Mouse (Mus musculus) hindbrain, embryonic 14.5 days (tissue): ENCODE measurements around the gene Zbtb7b. TPM values are rescaled to one million over a fixed set of nuclear protein-coding genes. Genes with fewer than 3 reads are reported as not detected.

Experiments used
- ATAC-seq: fragments of 200-750 bp; cut with Nextera tagmentation; 2 replicates; pipeline ENCODE4 v1.8.0; 2017; ENCODE audit warnings: moderate number of reproducible peaks, mild to moderate bottlenecking, moderate TSS enrichment, moderate library complexity; ENCODE audit not compliant: low FRiP score
- DNase-seq: peaks from one replicate; pipeline ENCODE4 v3.0.0-alpha.2; 2015; ENCODE audit warnings: low spot score
- H3K27ac ChIP-seq: fragments of 300-500 bp; sonication (generic); 2 replicates; pipeline ENCODE4 v1.5.1; 2014; ENCODE audit warnings: mild to moderate bottlenecking, moderate library complexity
- H3K27me3 ChIP-seq: fragments of 300-500 bp; sonication (generic); 2 replicates; pipeline ENCODE4 v1.6.1; 2014; ENCODE audit warnings: mild to moderate bottlenecking, low read length, mixed read lengths; ENCODE audit not compliant: control insufficient read depth, insufficient read depth
- H3K36me3 ChIP-seq: fragments of 300-500 bp; sonication (generic); replicated peaks from 2 replicates; pipeline ENCODE4 v1.6.1; 2014; ENCODE audit not compliant: control insufficient read depth, insufficient read depth
- H3K4me1 ChIP-seq: fragments of 300-500 bp; sonication (generic); replicated peaks from 2 replicates; pipeline ENCODE4 v1.6.1; 2014; ENCODE audit warnings: antibody characterized with exemption, low read length, mixed read lengths; ENCODE audit not compliant: control insufficient read depth, insufficient read depth
- H3K4me2 ChIP-seq: fragments of 300-500 bp; sonication (generic); replicated peaks from 2 replicates; pipeline ENCODE4 v1.6.1; 2014; ENCODE audit warnings: mild to moderate bottlenecking, moderate library complexity
- H3K4me3 ChIP-seq: fragments of 300-500 bp; sonication (generic); replicated peaks from 2 replicates; pipeline ENCODE4 v1.5.1; 2014; ENCODE audit warnings: mild to moderate bottlenecking, low read length
- H3K9ac ChIP-seq: fragments of 300-500 bp; sonication (generic); 2 replicates; pipeline ENCODE4 v1.6.1; 2014
- H3K9me3 ChIP-seq: fragments of 300-500 bp; sonication (generic); 2 replicates; pipeline ENCODE4 v1.6.1; 2016; ENCODE audit warnings: low read length; ENCODE audit not compliant: control insufficient read depth
- WGBS: fragments of 180-500 bp; shearing (Covaris S2); extraction: QIAGEN DNeasy Blood & Tissue Kit; methylation state at CpG from one replicate; pipeline ENCODE4 v1.1.7; 2014; 5-methylcytosine and 5-hydroxymethylcytosine counted together
- polyA plus RNA-seq: library from polyadenylated mRNA; unstranded; fragments of >200 nt; fragmentation: Nextera tagmentation; extraction: Ambion mirVana; gene quantifications from 2 replicates; pipeline ENCODE4 v1.2.1, GENCODE M21; 2014

The Zbtb7b gene
- polyA plus RNA-seq, 1 experiment from 2014 or later: 0.46 TPM

DNA sequence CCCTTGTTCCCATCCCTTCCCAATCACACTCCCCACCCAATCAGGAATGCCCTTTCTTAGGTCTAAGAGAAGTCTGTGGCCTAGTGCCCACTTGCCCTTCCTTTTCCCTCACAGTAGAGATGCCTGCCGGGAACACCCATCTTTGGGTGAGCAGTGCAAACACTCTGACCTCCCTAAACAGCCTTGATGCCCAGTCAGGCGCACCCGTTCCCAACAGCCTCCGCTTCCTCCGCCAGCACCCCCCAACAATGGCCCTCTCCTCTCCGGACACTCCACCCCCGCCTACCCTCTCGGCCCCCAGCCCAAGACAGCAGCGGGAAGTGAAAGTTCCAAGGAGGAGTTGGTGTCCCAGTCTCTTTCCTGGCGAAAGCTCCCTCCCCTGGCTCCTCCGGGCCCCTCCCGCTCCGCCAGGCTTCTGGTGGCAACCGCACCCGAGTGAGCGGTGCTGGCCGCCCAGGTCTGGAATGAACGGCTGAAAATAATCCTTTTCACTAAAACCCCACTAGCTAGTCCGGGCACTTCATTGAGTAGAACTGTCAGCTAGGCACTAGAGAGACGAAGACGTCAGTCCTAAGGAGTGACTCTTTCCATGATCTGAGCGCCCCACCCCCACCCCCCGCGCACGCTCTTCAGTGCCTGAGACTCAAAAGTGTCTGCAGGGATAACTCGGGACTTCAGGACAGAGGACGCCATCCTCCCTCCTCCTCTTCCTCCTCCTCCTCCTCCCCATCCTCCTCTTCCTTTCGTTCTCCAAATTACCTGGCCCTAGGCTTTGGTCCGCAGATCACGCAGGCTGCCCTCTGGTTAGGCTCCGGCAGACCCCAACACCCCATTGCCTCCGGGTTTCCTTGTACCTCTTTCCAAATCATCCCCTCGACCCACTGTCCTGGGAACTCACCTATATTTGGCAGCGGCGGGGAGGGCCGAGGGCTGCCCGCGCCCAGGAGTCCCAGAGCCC, 45.4 kb downstream of the Zbtb7b start:
- DNase-seq (no peak), ATAC-seq (peak; percentile 45)
- Histone ChIP-seq H3K36me3 (0 out of 2 replicates have a peak, but pooled peaks cover 1% of the 10 kb centered on the region), H3K27ac (peak overlapping the region; percentile 87), H3K9me3 (no peaks in the 10 kb centered on the region), H3K9ac (peak overlapping the region; percentile 72), H3K4me3 (peak overlapping the region; percentile 50), H3K27me3 (peaks cover 15% of the 10 kb centered on the region; the same call in 1 of the 2 replicates), H3K4me2 (peak overlapping the region; percentile 92), H3K4me1 (0 out of 2 replicates have a peak, but pooled peaks cover 15% of the 10 kb centered on the region)
- WGBS: 1% methylated on average over 38 of the region's 38 CpGs

- DNase-seq (no peak), ATAC-seq (no peak)
- Histone ChIP-seq H3K9me3 (no peaks in the 10 kb centered on the region), H3K9ac (no peak overlapping the region), H3K27ac (no peak overlapping the region), H3K4me1 (0 out of 2 replicates have a peak, but pooled peaks cover 15% of the 10 kb centered on the region), H3K27me3 (peaks cover 15% of the 10 kb centered on the region; the same call in 1 of the 2 replicates), H3K4me2 (0 out of 2 replicates have a peak overlapping the region, but pooled peaks have one; percentile 92), H3K4me3 (no peak overlapping the region), H3K36me3 (0 out of 2 replicates have a peak, but pooled peaks cover 12% of the 10 kb centered on the region)
- WGBS: 73% methylated on average over 1 of the region's 1 CpGs
These were observed 46.7 kb downstream of the Zbtb7b start for GRCm38 (mm10) chr3:89347916-89348315.

DNA sequence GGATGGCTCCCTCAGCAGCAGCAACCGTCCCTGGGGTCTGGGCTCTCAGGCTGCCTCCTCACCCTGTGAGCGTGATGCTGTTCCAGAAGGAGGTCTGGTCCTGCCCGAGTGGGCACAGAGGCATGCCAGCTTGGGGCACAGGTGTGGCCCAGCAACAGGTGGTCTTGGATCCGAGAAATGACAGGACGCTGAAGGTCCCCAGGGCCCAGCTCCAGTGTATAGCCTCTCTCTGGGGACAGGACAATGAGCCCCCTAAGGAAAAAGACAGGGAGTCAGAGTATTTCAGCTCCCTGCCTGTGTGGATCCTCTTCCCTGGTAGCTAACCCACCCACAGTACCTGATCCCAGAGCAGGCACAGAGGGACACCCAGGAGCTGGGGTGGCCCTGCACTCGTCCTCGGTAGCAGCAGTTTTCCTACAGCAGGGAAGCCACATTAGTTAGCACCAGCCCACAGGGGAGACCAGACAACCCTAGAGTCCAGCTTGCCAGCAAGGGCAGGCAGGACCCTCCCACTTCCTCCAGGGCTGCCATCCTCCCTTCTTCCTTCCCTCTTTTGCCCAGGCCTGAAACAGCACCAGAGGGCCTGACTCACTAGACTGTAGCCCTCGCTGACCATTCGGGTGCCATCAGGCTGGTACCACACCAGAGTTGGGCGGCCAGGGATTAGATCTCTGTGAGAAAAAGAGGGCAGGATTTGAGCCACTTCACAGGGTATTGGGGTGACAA, 47.6 kb downstream of the Zbtb7b start:
- H3K4me1 ChIP-seq: 0 out of 2 replicates have a peak, but pooled peaks cover 15% of the 10 kb centered on the region
- peaks cover 9% of the 10 kb centered on the region; the same call in 1 of the 2 replicates for H3K27me3 ChIP-seq
- no peak overlapping the region for H3K4me2 ChIP-seq
- ATAC-seq (no peak), DNase-seq (no peak)
- 80% methylated on average over 10 of the region's 10 CpGs for WGBS
- no peak overlapping the region for H3K27ac ChIP-seq
- no peaks in the 10 kb centered on the region for H3K9me3 ChIP-seq
- no peak overlapping the region for H3K4me3 ChIP-seq
- no peak overlapping the region for H3K9ac ChIP-seq
- H3K36me3 ChIP-seq: 0 out of 2 replicates have a peak, but pooled peaks cover 13% of the 10 kb centered on the region

DNA sequence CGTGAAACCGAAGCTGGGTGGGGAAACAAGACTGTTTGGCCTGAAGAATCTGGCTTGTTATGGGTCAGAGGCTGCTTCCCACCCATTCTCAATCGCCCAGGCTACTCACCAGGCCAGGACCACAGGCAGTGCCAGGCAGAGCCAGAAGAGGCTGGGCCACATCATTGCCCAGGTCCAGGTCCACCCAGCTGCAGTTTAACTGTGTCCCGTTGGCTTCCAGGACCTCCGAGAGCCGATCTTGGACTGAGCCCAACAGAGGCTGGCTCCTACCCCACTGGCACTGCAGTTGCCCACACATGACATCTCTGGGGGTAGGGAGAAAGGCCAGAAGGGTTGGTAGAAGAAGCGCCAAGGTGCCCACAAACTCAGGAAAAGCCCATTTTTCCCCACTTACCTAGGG, 51.3 kb downstream of the Zbtb7b start:
- no peak for DNase-seq
- Histone ChIP-seq H3K36me3 (0 out of 2 replicates have a peak, but pooled peaks cover 13% of the 10 kb centered on the region), H3K27me3 (peaks cover 6% of the 10 kb centered on the region; the same call in 1 of the 2 replicates), H3K4me2 (no peak overlapping the region), H3K9me3 (no peaks in the 10 kb centered on the region), H3K4me1 (peaks cover 23% of the 10 kb centered on the region), H3K4me3 (no peak overlapping the region), H3K27ac (no peak overlapping the region), H3K9ac (no peak overlapping the region)
- ATAC-seq: no peak
- 83% methylated on average over 7 of the region's 7 CpGs for WGBS

GRCm38 (mm10) chr3:89341794-89342193, 52.8 kb downstream of the Zbtb7b start:
- H3K27ac ChIP-seq: no peak overlapping the region
- H3K36me3 ChIP-seq: 0 out of 2 replicates have a peak, but pooled peaks cover 13% of the 10 kb centered on the region
- H3K4me1 ChIP-seq: peaks cover 30% of the 10 kb centered on the region
- no peaks in the 10 kb centered on the region for H3K9me3 ChIP-seq
- DNase-seq (no peak), ATAC-seq (no peak)
- no peak overlapping the region for H3K4me2 ChIP-seq
- no peak overlapping the region for H3K4me3 ChIP-seq
- no peaks in the 10 kb centered on the region for H3K27me3 ChIP-seq
- H3K9ac ChIP-seq: no peak overlapping the region
- 80% methylated on average over 4 of the region's 4 CpGs for WGBS

GRCm38 (mm10) chr3:89340465-89340864, 54.1 kb downstream of the Zbtb7b start:
- Histone ChIP-seq H3K9ac (peak overlapping the region; percentile 50), H3K27ac (no peak overlapping the region), H3K9me3 (no peaks in the 10 kb centered on the region), H3K4me2 (peak overlapping the region; percentile 59), H3K4me3 (peak overlapping the region; percentile 29), H3K4me1 (peaks cover 35% of the 10 kb centered on the region), H3K36me3 (0 out of 2 replicates have a peak, but pooled peaks cover 13% of the 10 kb centered on the region), H3K27me3 (no peaks in the 10 kb centered on the region)
- peak; percentile 26 for ATAC-seq
- DNase-seq: peak; percentile 91
- WGBS: 1% methylated on average over 11 of the region's 11 CpGs

DNA sequence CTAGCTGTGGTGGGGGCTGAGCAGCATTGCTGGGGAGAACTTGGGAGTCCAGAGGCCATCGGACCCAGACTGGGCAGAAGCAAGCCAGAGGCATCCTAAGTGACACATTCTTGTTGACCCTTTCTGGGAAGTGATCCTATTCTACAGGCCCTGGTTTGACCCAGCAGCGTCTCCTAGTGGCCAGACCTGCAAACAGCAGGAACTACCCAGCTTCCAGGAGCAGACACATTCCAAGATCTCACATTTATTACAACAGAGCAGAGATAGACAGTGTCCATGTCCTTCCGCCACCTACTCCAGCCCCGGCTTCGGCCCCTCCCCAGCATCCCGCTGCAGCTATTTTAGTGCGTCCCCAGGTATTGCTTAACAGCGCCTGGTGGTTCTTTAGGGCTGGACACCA, 55.2 kb downstream of the Zbtb7b start:
- no peak overlapping the region for H3K4me3 ChIP-seq
- peak overlapping the region; percentile 59; the same call in 1 of the 2 replicates for H3K4me2 ChIP-seq
- H3K27ac ChIP-seq: no peak overlapping the region

GRCm38 (mm10) chr3:89337721-89338578, 56.6 kb downstream of the Zbtb7b start, which contains the start of gene Efna4:
Gene Efna4, minus strand, starts transcription at chr3:89338028.
- ATAC-seq (peak; percentile 75), DNase-seq (peak; percentile 75)
- Histone ChIP-seq H3K9me3 (no peaks in the 10 kb centered on the region), H3K9ac (peak within 1 kb of the TSS; percentile 84), H3K4me1 (peaks cover 38% of the 10 kb centered on the region), H3K27me3 (no peaks in the 10 kb centered on the region), H3K36me3 (0 out of 2 replicates have a peak, but pooled peaks cover 1% of the 10 kb centered on the region), H3K4me3 (peak within 1 kb of the TSS; percentile 83), H3K27ac (peak within 1 kb of the TSS; percentile 70), H3K4me2 (peak within 1 kb of the TSS; percentile 88)
- under 1% methylated on average over 41 of the region's 44 CpGs for WGBS

More for the DNA sequence above, 55.2 kb downstream of the Zbtb7b start:
- no peaks in the 10 kb centered on the region for H3K9me3 ChIP-seq
- peaks cover 35% of the 10 kb centered on the region for H3K4me1 ChIP-seq
- peak; percentile 65 for DNase-seq
- H3K27me3 ChIP-seq: no peaks in the 10 kb centered on the region
- H3K36me3 ChIP-seq: 0 out of 2 replicates have a peak, but pooled peaks cover 13% of the 10 kb centered on the region
- no peak overlapping the region for H3K9ac ChIP-seq
- ATAC-seq: no peak
- 23% methylated on average over 8 of the region's 8 CpGs for WGBS
